ENCODE assay signal across 32 mouse cellular contexts in the genomic region with DNA sequence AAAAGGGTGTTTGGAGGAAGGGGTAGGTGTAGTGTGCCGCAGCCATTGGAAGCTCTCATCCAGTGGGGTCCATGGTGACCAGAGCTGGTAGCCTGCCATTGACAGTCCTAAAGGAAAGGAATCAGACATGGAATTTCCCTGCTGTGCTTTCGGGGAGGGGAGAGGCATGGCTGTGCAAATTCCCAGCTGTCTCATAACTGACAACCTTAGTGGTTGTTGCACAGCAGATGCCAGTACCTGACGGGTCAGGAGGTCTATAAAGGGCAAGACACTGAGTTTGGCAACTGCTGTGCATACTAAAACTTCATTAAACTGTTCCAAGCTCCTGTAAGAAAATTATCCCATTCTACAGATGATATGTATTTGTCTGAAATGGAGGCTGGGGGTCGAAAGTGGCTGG. TPM values are rescaled to one million over a fixed set of nuclear protein-coding genes. Genes with fewer than 3 reads are reported as not detected.
"Had no signal": no experiment of that assay in that cellular context is flagged by ENCODE, and none has a peak within 500 bp of the region (broad histone marks: within the 10 kb centered on the region; RNA-seq: fewer than 3 reads in every experiment).

No protein-coding gene starts in this region.

- H3K27me3 ChIP-seq: embryonic facial prominence, embryonic 12.5 days; embryonic facial prominence, embryonic 13.5 days; embryonic facial prominence, embryonic 15.5 days; forebrain, embryonic 12.5 days; forebrain, embryonic 13.5 days; forebrain, embryonic 15.5 days had no signal

- H3K9me3 ChIP-seq: embryonic facial prominence, embryonic 10.5 days; embryonic facial prominence, embryonic 12.5 days; embryonic facial prominence, embryonic 13.5 days; embryonic facial prominence, embryonic 15.5 days; forebrain, embryonic 10.5 days; forebrain, embryonic 12.5 days; forebrain, embryonic 13.5 days; forebrain, embryonic 15.5 days had no signal

- H3K4me3 ChIP-seq: embryonic facial prominence, embryonic 10.5 days; embryonic facial prominence, embryonic 12.5 days; embryonic facial prominence, embryonic 13.5 days; embryonic facial prominence, embryonic 15.5 days; erythroblast, embryonic 14.5 days; forebrain, embryonic 10.5 days; forebrain, embryonic 12.5 days; forebrain, embryonic 13.5 days; forebrain, embryonic 15.5 days; gastrocnemius, adult 2 months had no signal

- H3K4me2 ChIP-seq: embryonic facial prominence, embryonic 12.5 days; embryonic facial prominence, embryonic 13.5 days; embryonic facial prominence, embryonic 15.5 days; forebrain, embryonic 12.5 days; forebrain, embryonic 13.5 days; forebrain, embryonic 15.5 days had no signal

- ATAC-seq: forebrain, embryonic 13.5 days; forebrain, embryonic 14.5 days; forebrain, embryonic 15.5 days; forebrain, embryonic 16.5 days; forebrain, postnatal 0 days had no signal

- DNase-seq: cerebellum, adult 2 months; cerebellum, adult 8-10 months; cerebellum, adult 9-10 months; cerebellum, adult 9-11 months; cerebellum, postnatal 10 days; cerebellum, postnatal 14 days; cerebellum, postnatal 25 days; cerebellum, postnatal 36 days; embryo, embryonic 11 days; forebrain, postnatal 0 days; gastrocnemius, adult 2 months; gastrocnemius, postnatal 10 days; gastrocnemius, postnatal 14 days; gastrocnemius, postnatal 25 days; gastrocnemius, postnatal 36 days; heart, adult 11 months; heart, adult 18-20 months had no signal

- H3K9ac ChIP-seq: embryonic facial prominence, embryonic 12.5 days; embryonic facial prominence, embryonic 13.5 days; embryonic facial prominence, embryonic 15.5 days; forebrain, embryonic 12.5 days; forebrain, embryonic 13.5 days; forebrain, embryonic 15.5 days; forebrain, postnatal 0 days had no signal

- H3K27ac ChIP-seq: embryonic facial prominence, embryonic 10.5 days; embryonic facial prominence, embryonic 12.5 days; embryonic facial prominence, embryonic 13.5 days; embryonic facial prominence, embryonic 15.5 days; forebrain, embryonic 10.5 days; forebrain, embryonic 12.5 days; forebrain, embryonic 13.5 days; forebrain, embryonic 15.5 days; gastrocnemius, adult 2 months had no signal

- H3K36me3 ChIP-seq: embryonic facial prominence, embryonic 15.5 days; forebrain, embryonic 15.5 days had no signal

- H3K4me1 ChIP-seq: embryonic facial prominence, embryonic 12.5 days; embryonic facial prominence, embryonic 13.5 days; embryonic facial prominence, embryonic 15.5 days; forebrain, embryonic 15.5 days had no signal

RNA-seq across cellular contexts. Expression of gene Fancd2os, which starts 2.6 kb away (rescaled TPM):
- polyA plus RNA-seq: cerebellum, adult 2 months; embryonic facial prominence, embryonic 11.5 days; embryonic facial prominence, embryonic 13.5 days; embryonic facial prominence, embryonic 14.5 days; embryonic facial prominence, embryonic 15.5 days; erythroblast, embryonic 14.5 days; forebrain, embryonic 10.5 days; forebrain, embryonic 11.5 days; forebrain, embryonic 13.5 days; forebrain, embryonic 14.5 days; forebrain, embryonic 16.5 days; forebrain, postnatal 0 days; gonadal fat pad, adult 2 months had no signal
